Mouse (Mus musculus): ENCODE data around the gene Wdr95.

The Wdr95 gene

DNA sequence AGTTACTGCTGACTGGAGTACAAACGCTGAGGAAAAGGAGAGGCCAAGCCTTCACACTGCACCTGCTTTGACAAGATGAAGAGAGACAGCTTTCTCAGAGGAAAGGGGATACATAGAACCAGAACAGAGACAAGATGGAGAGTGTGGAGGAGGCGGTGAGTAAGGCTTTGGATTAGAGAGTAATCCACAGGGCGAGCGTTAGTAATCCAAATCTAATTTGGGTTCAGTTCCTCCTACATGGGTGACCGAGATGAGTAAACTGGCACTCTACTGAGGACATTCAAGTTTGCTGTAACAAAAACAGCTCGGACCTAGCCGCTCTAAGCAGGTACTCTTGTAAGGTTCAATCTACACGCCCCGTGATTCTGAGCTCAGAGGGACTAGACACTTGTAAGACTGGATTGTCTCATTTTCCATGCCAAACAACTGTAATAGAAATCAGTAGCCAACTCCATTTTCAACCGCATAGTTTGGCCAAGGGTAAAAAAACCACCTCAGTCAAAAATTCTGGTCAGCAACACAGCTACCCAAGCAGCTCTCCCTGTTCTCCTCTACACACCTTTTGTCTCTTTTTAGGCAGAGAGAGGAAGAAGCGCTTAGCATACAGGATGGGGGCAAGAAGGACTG lies 106.0 kb downstream of the Wdr95 start:
- DNase-seq = no peak

DNA sequence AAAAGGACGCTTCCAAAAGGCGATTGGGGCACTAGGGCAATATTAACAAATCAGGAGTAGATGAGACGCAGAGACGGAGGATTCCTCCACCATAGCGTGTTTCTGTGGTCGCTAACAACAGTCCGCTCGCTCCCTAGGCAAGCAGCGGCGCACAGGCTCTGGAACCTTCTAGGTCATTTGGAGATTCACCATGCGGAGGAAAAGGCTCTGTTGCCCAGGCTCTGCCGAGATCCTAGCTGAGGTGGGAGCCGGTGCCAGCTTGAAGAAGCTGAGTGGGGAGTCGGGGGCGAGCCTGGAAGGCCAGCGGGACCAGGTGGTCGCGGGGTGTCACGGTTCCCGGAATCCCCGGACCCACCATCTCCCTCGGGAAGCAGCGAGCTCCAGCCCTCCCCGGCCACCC lies 107.1 kb downstream of the Wdr95 start:
- DNase-seq = no peak

DNA sequence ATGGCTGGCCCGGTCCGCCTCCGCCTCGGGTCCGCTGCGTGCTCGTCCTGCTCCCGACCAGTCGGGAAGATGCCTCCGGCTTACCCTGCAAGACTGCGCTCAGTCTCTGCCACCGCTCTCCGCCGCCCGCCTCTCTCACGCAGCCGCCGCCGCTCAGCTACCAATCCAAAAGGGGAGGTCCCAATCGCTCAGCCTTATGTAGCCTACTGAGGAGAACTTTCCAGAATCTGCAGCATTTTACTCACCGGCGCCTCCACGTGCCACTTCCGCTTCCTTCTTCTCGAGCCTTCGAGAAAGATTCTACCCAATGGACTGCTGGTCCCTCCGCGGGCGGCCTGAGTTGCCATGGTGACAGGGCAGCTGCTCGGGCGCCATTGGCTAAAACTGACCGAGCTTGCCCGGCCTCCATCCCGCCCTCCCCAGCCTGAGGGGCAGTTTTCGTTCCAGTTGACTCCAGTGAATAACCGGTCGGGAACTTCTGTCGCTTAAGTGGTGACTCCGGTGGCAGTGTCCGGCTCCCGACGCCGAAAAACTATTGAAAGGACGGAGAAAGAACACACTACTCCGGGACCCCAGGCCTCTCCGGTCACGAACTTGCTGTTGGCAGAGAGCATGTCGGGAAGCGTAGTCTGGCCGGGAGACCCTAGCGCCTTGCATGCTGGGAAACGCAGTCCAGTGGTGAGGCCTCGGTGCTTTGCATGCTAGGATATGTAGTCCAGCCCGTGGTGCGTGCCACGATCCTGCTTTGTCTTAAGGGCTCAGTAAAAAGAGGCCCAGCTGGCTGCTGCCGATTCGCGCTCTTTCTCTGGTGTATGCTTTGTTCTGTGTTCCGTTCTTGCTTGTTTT lies 107.8 kb downstream of the Wdr95 start, which contains the start of gene Hsph1:
Gene Hsph1, minus strand, starts transcription at position 302 of the 846 bp plus-strand sequence.
- peak; percentile 100 for DNase-seq

DNA sequence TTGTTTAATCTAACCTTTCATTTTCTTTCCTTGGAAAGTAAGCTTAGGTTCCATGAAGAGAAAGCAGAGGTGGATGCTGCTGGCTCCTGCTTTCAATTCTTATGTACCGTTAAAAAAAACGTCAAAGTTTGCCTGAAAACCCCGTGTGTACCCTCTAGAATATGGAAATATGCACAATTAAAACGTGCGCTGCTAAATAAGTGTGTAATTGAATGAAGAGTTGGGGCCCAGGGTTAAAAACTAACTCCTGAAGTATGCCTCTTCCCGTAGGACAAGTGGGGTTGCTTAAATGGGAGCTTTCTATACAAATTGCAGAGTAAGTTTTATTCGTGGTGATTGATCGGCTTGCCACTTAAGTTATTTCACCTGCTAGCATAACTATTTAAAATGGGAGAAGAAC lies 108.8 kb downstream of the Wdr95 start:
- no peak for DNase-seq

DNA sequence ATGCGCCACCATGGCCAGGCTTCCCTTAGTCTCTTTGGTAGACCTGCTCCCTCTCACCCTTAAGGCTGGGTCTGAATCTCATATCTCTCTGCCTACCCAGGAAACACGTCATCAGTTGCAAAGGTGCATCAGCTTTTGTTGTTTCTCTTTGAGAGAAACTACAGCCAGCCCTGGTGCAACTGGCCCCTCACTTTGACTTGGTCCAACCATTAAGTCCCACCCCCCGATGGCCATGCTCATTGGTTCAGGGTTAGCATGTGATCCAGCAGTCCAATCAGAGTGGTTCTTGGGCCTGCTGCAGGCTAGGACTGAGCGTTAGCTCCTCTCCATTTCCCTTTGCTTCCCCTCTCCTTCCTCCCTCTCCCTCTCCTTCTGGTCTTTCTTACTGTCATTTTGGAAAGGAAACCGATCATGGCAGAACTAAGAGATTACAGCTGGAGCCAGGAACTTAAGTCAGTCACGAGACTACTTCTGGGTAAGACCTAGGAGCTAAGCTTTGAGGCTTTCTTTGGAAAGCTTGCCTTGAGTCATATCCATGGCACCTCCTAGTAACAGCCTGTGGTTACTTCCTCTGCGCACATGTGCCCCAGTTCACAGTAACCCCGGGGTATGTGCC lies 112.9 kb downstream of the Wdr95 start:
- no peak for DNase-seq

DNA sequence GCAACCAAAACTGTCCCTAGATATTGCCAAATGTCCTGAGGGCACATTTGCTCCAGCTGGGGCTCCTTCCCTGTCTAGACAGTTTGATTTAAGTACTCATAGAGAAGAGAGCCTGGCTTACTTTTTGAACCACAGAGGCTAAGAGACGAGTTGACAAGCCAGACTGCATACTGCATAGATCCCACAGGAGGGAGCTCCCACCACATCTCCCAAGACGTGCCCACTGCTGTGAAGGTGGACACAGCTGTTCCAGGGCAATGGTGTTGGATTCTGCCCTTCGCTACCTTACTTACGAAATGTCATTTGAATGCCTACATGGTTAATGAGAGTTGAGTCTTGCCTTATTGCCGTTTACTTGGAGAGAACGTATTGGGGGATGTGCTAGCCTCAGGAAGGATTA lies 113.9 kb downstream of the Wdr95 start:
- DNase-seq = no peak

DNA sequence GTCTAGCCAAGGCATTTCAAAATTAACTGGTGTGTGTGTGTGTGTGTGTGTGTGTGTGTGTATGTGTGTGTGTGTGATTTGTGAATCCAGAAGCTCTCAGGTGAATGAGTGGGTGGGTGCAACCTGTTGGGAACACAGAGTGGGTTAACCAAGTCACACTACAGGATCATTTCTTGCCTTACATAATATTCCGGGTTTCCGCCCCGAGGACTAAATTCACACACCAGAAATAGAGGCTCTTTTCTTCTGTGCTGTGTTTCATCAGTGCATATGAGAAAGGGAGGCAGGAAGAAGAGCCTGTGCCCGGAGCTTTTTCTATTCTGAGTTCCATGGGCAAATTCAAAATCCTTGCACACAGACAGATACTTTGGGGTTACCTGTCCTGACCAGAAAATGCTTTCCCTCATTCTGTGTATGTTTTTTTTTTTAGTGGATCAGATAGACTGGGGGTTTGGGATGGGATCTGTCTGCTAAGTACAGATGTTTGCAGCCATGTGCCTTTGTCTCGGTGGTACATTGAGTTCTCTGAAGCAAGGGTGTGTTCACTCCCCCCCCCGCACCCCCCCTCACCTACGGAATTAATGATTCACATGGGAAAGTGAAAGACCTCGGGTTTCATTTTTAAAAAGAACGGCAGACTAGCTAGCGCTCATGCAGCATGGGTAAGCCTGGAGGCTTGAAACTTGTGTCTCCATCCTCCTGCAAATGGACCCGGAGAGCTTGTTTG lies 114.5 kb downstream of the Wdr95 start:
- DNase-seq = no peak

DNA sequence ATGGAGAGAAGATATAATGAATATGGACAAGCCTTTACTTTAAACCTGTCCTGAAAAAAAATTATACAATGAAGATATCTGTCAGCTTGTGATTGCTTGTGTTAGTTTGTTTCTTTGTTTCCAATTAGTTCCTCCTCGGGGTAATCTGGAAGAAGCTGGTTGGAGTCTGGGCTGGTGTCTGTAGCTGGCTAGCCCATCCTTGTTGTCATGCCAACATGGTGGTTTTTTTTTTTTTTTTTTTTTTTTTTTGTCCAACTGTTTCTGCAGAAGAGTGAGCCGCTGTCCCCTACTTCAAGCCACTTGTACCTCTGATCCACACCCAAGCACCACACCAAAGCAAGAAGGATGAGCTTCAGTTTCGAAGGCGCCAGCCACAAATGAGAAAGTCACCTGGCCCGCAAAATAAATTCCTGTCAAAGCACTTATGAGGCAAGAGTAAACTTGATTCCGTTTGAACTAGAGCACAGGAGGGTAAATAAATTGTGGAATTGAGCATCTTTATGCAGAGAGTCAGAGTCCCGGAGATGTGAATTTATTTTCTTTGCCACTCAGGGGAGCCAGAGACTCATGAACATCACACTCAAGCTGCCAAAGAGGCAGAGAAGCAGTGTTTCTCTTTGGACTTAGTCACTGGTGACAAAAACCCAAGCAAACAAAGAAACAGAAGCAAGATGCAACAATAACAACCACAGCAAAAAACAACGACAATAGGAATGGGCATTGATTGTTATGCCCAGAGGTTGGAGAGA lies 119.1 kb downstream of the Wdr95 start:
- DNase-seq = no peak

DNA sequence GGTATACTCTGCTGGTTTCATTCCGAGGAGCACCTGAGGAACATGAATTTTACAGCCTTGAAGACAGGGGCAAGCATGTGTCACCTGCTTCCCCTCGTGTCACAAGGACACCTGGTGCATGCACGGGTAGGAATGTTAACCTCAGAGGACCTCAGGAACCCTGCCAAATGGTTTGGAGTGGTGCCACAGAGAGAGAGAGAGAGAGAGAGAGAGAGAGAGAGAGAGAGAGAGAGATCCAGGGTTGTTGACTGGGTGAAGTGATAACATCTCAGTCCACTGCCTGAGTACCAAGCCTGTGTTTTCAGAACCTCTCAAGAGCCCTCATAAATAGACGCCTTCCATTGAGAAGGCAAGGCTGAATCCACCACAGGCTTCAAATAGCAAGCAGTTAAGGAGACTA lies 119.7 kb downstream of the Wdr95 start:
- no peak for DNase-seq

DNA sequence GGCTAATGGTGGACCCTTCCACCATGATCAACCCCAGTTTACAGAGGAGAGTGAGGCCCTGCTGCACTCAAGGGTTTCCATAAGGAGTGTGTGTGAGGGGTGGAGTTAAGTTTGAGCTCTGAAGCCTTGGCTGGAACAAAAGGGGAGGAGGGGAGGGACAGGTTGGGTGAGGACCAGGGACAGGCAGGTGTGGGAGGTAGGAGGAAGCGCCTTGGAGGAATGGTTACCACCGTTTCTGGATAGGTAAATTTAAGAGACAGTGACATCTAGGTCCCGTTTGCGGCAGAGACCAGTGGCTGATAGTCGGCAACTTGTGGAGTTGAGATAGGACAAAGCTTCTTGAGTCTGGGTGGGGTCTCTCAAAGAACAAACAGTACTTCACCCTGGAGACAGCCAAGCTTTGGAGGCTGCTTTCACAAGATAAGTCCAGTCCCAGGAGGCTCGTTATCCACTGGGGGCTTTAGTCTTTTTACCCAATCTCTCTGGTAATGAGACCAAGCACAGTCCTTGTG lies 120.5 kb downstream of the Wdr95 start:
- no peak for DNase-seq

DNA sequence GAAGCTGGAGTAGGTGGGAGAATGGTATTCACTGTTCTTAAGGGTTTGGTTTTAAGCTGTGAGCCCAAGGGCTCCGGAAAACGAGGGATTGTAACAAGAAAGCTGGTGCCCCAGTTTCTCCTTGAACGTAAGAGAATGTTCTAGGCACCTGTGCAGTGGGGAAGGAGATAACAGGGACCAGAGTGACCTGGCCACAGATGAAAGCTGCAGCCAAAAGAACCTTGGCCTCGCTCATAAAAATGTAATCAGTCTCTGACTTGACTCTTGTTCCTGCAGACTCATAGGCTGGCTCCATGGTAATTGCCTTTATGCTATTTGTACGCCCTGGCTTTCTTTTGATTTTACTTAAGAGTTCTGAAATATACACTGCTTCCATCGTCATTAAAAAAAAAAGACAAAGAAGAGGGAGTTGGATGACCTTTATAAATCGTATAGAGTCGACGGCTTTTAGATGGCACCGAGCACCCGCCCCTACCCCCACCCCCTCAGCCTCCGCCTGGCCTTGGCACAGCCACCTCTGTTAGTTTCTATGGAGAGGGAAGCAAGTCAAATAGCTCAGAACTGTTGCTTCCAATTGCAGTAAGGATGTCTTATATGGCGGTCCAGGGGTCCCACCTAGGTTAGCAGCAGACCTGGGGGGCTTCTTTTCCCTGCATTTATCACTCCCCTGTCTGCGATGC lies 121.2 kb downstream of the Wdr95 start:
- no peak for DNase-seq

DNA sequence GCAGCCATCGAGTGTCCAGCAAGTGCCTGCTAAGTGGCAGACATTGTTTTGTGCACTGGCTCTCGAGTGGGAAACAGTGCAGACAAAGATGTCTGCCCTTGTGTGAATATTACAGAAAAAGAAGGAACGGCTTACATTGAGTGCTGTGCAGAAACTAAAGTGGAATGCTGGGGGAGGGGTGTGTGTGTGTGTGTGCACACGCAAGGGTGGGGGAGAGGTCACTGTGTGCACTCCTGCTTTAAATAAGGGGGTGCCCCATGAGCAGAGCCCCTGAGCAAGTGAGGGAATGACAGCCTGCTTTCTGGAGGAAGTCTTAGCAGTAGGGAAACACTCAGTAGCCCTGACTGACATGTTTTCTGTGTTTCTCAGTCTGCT lies 121.7 kb downstream of the Wdr95 start:
- no peak for DNase-seq

DNA sequence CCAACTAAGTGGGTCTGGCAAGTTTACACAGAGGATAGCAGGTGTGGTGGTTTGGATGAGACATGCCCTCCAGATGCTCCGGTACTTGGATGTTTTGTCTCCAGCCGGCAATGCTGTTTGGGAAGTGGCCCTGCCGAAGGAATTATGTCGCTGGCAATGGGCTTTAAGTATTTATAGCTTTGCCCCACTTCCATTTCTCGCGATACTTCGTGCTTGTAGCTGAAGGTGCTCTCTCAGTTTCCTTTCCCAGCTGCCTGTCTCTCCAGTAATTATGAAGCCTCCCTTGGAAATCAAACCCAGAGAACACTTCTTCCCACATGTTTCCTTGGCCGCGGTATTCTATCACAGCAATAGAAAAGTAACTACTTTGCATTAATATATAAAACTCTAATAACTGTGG lies 127.2 kb downstream of the Wdr95 start:
- no peak for DNase-seq

DNA sequence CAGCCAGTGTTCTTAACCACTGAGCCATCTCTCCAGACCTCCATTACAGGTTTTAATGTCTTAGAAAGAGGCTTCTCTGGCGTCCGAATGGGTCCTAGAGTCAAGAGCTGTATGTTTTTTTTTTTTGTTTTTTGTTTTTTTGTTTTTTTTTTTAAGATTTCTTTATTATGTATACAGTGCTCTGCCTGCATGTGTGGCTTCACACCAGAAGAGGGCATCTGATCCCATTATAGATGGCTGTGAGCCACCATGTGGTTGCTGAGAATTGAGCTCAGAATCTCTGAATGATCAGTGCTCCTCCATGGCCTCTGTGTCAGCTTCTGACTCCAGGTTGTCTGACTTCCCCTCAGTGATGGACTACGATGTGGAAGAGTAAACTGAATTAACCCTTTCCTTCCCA lies 129.5 kb downstream of the Wdr95 start:
- no peak for DNase-seq

DNA sequence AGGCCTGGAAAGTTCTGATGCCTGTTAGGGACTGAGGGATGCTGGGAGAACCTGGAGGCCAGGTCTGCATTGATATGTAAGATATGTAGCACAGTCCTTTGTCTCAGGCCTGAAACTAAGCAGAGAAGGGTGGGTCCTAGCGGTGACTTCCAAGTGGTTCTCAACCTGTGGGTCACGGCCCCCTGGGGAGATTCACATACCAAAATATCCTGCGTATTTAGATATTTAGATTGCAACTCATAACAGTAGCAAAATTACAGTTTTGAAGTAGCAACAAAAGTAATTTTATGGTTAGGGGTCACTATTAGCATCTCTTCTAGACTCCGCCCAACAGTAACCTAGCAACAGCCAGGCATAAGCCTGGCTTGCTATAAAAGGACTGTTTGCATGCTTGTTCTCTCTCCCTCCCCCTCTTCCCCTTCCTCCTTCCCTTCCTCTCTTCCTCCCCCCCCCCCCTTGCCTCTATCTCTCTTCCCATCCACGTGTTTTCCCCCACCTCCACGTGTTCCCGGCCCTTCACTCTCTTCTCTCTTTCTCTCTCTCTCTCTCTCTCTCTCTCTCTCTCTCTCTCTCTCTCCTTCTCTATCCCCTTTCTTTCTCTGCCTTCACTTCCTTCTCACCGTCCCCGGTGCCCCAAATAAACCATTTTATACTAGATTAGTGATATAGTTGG lies 130.4 kb downstream of the Wdr95 start:
- DNase-seq = no peak

DNA sequence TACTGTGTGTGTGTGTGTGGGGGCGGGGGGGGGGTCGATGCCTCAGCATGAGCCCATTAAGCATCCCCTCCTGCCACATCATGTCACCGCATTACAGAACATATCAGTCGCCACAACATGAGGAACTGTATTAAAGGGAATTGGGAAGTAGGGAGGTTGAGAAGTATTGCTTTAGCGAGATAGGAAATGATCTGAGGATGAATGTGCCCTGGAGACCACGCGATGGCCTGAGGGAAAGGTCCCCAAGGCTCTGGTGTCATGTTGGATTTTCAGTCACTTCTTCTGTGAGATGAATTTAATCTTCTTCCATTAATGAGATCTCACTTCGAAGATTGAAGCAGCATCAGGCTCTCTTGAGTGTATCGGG lies 130.9 kb downstream of the Wdr95 start:
- DNase-seq = no peak

DNA sequence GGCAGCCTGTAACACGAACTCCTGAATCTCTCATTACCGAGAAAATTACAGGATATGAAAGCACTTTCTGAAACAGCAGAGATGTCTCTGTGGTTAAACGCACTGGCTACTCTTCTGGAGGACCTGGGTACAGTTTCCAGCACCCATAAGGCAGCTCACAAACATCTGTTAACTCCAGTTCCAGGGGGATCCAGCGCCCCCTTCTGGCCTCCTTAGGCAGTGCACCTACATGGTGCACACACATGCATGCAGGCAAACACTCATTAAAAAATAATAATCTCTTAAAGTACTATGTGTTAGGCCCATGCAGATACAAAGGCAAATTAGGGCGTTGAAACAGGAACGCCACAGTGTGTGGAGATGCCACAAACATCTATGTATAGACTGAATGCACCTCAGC lies 132.9 kb downstream of the Wdr95 start:
- DNase-seq = no peak

Data from cerebellum, postnatal 36 days (tissue).